Mouse (Mus musculus) cerebellum, adult 9-10 months (tissue): Measurements from ENCODE around the gene Patz1.

ENCODE experiments used
- DNase-seq: peaks from one replicate; pipeline ENCODE4 v3.0.0; 2022

Gene Patz1

GRCm38 (mm10) chr11:3330991-3331750, 42.5 kb downstream of the Patz1 start:
- peak; percentile 66 for DNase-seq

- peak; percentile 93 for DNase-seq
Measured at GRCm38 (mm10) chr11:3331756-3332642, 43.3 kb downstream of the Patz1 start.

- peak; percentile 59 for DNase-seq
Measured at GRCm38 (mm10) chr11:3333111-3333695, 44.5 kb downstream of the Patz1 start.

GRCm38 (mm10) chr11:3334141-3334710, 45.6 kb downstream of the Patz1 start:
- DNase-seq: peak; percentile 54

- DNase-seq: peak; percentile 56
Measured at GRCm38 (mm10) chr11:3334711-3335316, 46.1 kb downstream of the Patz1 start.

GRCm38 (mm10) chr11:3335651-3336216, 47.1 kb downstream of the Patz1 start:
- DNase-seq: peak; percentile 94

GRCm38 (mm10) chr11:3336602-3337001, 47.9 kb downstream of the Patz1 start:
- peak; percentile 58 for DNase-seq

- DNase-seq: peak; percentile 92
Measured at GRCm38 (mm10) chr11:3337173-3337955, 48.7 kb downstream of the Patz1 start.

GRCm38 (mm10) chr11:3337961-3338360, 49.3 kb downstream of the Patz1 start:
- no peak for DNase-seq

GRCm38 (mm10) chr11:3341476-3341875, 52.8 kb downstream of the Patz1 start:
- DNase-seq: peak; percentile 30

- DNase-seq: no peak
Measured at GRCm38 (mm10) chr11:3344916-3345315, 56.2 kb downstream of the Patz1 start.

- no peak for DNase-seq
Measured at GRCm38 (mm10) chr11:3346351-3346750, 57.7 kb downstream of the Patz1 start.

- peak; percentile 93 for DNase-seq
Measured at GRCm38 (mm10) chr11:3347091-3347834, 58.6 kb downstream of the Patz1 start.

GRCm38 (mm10) chr11:3347835-3348195, 59.1 kb downstream of the Patz1 start:
- peak; percentile 41 for DNase-seq

GRCm38 (mm10) chr11:3348576-3349342, 60.1 kb downstream of the Patz1 start:
- DNase-seq: peak; percentile 47

GRCm38 (mm10) chr11:3349343-3349695, 60.6 kb downstream of the Patz1 start:
- DNase-seq: no peak

- no peak for DNase-seq
Measured at GRCm38 (mm10) chr11:3352131-3352530, 63.5 kb downstream of the Patz1 start.

GRCm38 (mm10) chr11:3352990-3353585, 64.4 kb downstream of the Patz1 start:
- DNase-seq: no peak
